Mouse (Mus musculus) spleen, postnatal 14 days (tissue): ENCODE measurements around the gene Otud7b.
A peak's percentile ranks its signal among the peaks of the same experiment; 100 is the strongest.
"Not testable (repeated sequence)": the region's sequence is repeated elsewhere in the genome, so short reads cannot be mapped to it uniquely, and the experiment has no call there.

Experiments
- DNase-seq, 2 experiments: peaks; one replicate each; pipeline ENCODE4 v3.0.0; 2021 to 2022; ENCODE audit warnings: low spot score in 2 of 2

Otud7b gene

DNA sequence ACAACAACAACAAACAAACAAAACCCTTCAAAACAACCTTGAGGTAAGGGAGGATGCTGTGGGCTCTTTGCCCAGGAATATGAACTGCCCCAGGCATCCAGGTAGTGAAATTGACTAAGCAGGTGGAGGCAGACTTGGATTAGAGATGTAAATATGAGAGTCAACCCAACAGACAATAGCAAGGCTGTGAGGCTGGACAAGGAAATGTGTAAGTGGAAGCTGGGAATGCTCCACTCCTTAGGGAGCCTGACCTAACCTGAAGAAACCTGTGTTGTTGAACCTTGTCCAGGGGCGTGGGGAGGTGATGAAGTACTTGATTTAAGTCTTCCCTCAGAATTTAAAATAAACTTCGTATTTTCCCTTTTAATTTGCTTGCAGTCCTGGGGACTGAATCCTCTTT lies 74.6 kb downstream of the Otud7b start:
- DNase-seq = no peak

DNA sequence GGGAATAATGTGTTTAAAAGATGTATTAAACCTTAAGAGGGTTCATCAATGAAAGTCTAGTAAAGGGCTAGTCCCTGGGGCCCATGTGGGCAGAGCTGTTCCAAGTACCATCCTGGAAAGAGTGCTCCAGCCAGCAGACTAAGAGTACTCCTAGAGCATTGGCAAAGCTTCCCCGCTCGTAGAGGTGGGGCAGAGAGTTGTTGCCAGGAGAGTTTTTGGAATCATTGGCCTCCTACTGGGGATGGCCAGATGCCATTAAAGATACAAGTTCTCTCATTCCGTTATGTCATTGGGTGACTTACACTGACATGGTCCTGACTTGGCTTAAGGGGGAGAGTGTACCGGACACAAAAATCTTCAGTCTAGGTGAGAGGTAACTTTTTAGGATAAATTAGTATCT lies 75.2 kb downstream of the Otud7b start:
- DNase-seq = no peak

DNA sequence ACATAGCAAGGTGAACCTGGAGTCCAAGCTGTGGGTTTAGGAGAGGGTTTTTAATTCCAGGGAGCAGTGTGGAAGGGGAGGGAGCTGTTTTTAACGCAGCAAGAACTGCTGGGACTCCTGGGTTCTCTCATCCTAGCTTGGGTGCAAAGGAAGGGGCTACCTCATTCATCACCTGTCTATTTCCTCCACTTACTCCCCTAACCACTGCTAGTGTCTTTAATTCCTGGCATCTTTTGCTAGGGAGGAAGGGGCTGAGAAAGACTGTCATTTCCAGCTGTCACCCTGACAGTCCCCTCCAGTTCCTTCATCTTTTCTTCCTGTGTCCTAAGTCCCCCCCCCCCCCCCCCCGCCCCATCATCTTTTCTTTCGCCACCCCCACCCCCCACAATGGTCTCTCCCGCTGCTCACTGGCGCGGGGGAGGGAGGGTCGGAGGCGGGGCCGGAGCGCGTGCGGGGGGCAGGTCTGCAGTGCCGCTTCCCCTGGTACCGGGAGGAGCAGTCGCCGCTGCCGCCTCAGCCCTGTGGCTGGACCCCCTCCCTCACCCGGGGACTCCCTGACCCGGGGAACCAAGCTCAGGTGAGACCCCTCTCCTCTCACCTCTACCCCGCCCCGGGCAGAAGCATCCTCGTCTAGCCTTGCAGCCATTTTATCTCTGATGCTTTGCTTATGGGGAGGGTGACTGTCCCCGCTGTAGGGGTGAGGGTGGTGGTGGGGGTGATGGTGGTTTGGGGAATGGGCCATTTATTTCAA lies 76.6 kb downstream of the Otud7b start, which contains the start of gene Sv2a:
TSS of gene Sv2a (plus strand) at position 425 of the 751 bp plus-strand sequence.
- DNase-seq = peak in 1 of 2 experiments; percentile 30

- no peak for DNase-seq
These were observed 77.4 kb downstream of the Otud7b start for GRCm38 (mm10) chr3:96181510-96182381.

DNA sequence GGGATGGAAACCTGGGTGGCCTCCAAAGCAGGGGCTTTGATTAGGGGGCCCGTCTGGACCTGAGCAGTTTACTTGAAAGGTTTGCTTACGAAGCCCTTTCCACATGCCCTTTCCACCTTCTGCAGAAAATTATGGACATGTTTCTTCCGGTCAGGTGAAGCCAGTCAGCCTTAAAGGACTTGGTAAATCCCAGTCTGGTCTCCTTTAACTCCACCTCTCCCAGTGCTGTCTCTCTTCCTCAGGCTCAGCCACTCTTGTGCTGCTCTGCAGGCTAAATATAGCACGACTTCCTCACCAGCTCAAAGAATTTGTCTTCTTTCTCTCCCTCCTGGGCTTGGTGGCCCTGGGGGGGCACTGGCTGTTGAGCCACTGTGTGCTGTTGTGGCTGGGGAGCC lies 78.1 kb downstream of the Otud7b start:
- DNase-seq = no peak

GRCm38 (mm10) chr3:96192977-96193376 lies 88.7 kb downstream of the Otud7b start:
- DNase-seq = no peak

GRCm38 (mm10) chr3:96194966-96195365 lies 90.6 kb downstream of the Otud7b start:
- no peak for DNase-seq

DNA sequence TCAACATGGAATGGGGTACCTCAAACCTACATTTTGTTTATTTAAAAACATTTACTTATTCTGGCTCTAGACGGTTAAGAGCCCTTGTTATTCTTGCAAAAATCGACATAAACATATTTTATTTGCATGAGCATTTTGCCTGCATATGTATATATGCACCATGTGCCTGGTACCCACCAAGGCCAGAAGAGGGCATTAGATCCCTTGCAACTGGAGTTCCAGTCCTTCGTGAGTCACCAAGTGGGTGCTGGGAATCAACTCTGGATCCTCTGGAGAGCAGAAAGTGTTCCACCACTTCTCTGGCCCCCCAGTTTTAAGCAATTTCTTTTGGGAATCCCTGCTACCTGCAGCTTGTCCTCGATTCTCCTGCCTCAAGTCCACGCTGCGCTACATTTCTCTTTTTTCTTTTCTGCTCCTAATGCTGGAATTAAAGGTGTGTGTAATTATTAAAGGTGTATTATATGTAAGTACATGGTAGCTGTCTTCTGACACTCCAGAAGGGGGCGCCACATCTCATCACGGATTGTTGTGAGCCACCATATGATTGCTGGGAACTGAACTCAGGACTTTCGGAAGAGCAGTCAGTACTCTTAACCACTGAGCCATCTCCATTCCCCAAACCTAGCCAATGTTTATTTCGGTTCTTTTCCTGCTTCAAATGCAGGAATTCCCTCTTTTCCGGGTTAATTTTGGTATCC lies 91.4 kb downstream of the Otud7b start:
- DNase-seq = no peak

GRCm38 (mm10) chr3:96196437-96197128 lies 92.3 kb downstream of the Otud7b start:
- DNase-seq = no peak

GRCm38 (mm10) chr3:96197129-96197749 lies 92.9 kb downstream of the Otud7b start:
- DNase-seq = peak; percentile 68 to 77

DNA sequence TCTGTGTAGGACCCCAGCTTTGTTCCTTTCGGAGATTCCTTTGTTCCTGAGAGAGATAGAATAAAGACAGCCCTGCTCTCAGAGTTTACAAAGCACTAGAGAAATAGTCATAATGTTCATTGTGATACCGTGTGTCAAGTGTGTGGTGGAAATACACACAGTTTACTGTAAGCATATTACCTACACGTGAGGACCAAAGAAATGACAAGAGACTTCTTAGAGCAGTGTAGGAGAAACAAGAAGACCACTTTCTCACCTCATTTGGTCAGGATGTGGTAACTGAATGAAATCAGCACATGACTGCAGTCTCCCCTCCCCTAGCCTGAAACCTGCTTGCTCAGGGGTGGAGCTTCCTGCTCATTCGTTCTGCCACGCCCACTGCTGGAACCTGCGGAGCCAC lies 93.9 kb downstream of the Otud7b start:
- DNase-seq = no peak

- DNase-seq = not testable (repeated sequence)
These were observed 94.4 kb downstream of the Otud7b start for GRCm38 (mm10) chr3:96198601-96199251.

GRCm38 (mm10) chr3:96199731-96200130 lies 95.4 kb downstream of the Otud7b start:
- no peak for DNase-seq

- no peak for DNase-seq
These were observed 103.5 kb downstream of the Otud7b start for GRCm38 (mm10) chr3:96207819-96208218.

- DNase-seq = no peak
These were observed 104.9 kb downstream of the Otud7b start for GRCm38 (mm10) chr3:96209242-96209641.
